Mouse (Mus musculus) midbrain, embryonic 11.5 days (tissue): ENCODE measurements around the gene Ppp2r1b. TPM values are rescaled to one million over a fixed set of nuclear protein-coding genes. Genes with fewer than 3 reads are reported as not detected.

Experiments
- ATAC-seq: fragments of 200-750 bp; cut with Nextera tagmentation; 2 replicates; pipeline ENCODE4 v1.8.0; 2017; ENCODE audit warnings: moderate TSS enrichment, moderate library complexity; ENCODE audit not compliant: low FRiP score
- DNase-seq: peaks from one replicate; pipeline ENCODE4 v3.0.0; 2015; ENCODE audit warnings: low spot score; ENCODE audit errors: missing footprints
- H3K27ac ChIP-seq: fragments of 300-500 bp; sonication (generic); 2 replicates; pipeline ENCODE4 v1.5.1; 2014; ENCODE audit warnings: low read depth, low read length
- H3K27me3 ChIP-seq: fragments of 300-500 bp; sonication (generic); 2 replicates; pipeline ENCODE4 v1.6.1; 2014; ENCODE audit warnings: mild to moderate bottlenecking, low read length, moderate library complexity, mixed read lengths; ENCODE audit not compliant: control insufficient read depth, insufficient read depth
- H3K36me3 ChIP-seq: fragments of 300-500 bp; sonication (generic); 2 replicates; pipeline ENCODE4 v1.6.1; 2014; ENCODE audit warnings: mild to moderate bottlenecking, low read length, moderate library complexity, mixed read lengths; ENCODE audit not compliant: control insufficient read depth, insufficient read depth
- H3K4me1 ChIP-seq: fragments of 300-500 bp; sonication (generic); 2 replicates; pipeline ENCODE4 v1.6.1; 2014; ENCODE audit warnings: low read length; ENCODE audit not compliant: control insufficient read depth, insufficient read depth
- H3K4me2 ChIP-seq: fragments of 300-500 bp; sonication (generic); 2 replicates; pipeline ENCODE4 v1.6.1; 2014; ENCODE audit warnings: mild to moderate bottlenecking, moderate library complexity
- H3K4me3 ChIP-seq: fragments of 300-500 bp; sonication (generic); 2 replicates; pipeline ENCODE4 v1.5.1; 2014; ENCODE audit warnings: low read depth, low read length
- H3K9ac ChIP-seq: fragments of 300-500 bp; sonication (generic); 2 replicates; pipeline ENCODE4 v1.6.1; 2014; ENCODE audit warnings: low read length
- H3K9me3 ChIP-seq: fragments of 300-500 bp; sonication (generic); 2 replicates; pipeline ENCODE4 v1.6.1; 2016; ENCODE audit warnings: low read length; ENCODE audit not compliant: control insufficient read depth
- WGBS: fragments of 180-500 bp; shearing (Covaris S2); extraction: QIAGEN DNeasy Blood & Tissue Kit; methylation state at CpG from one replicate; pipeline ENCODE4 v1.1.7; 2014; 5-methylcytosine and 5-hydroxymethylcytosine counted together
- polyA plus RNA-seq: library from polyadenylated mRNA; unstranded; fragments of >200 nt; fragmentation: Nextera tagmentation; extraction: Ambion mirVana; gene quantifications from 2 replicates; pipeline ENCODE4 v1.2.1, GENCODE M21; 2014

The Ppp2r1b gene
- polyA plus RNA-seq, 1 experiment from 2014 or later: 114 TPM

GRCm38 (mm10) chr9:50811746-50812145 lies 33.4 kb upstream of the Ppp2r1b start:
- Histone ChIP-seq H3K9me3 (no peaks in the 10 kb centered on the region), H3K4me1 (no peaks in the 10 kb centered on the region), H3K4me2 (no peak overlapping the region), H3K36me3 (peaks cover 2% of the 10 kb centered on the region; the same call in 1 of the 2 replicates), H3K27me3 (no peaks in the 10 kb centered on the region), H3K4me3 (no peak overlapping the region), H3K27ac (no peak overlapping the region), H3K9ac (no peak overlapping the region)
- DNase-seq (peak; percentile 17), ATAC-seq (no peak)
- WGBS: 88% methylated on average over 2 of the region's 2 CpGs

- peaks cover 2% of the 10 kb centered on the region; the same call in 1 of the 2 replicates for H3K36me3 ChIP-seq
- WGBS: 96% methylated on average over 5 of the region's 5 CpGs
- ATAC-seq (no peak), DNase-seq (no peak)
- no peak overlapping the region for H3K4me2 ChIP-seq
- no peaks in the 10 kb centered on the region for H3K9me3 ChIP-seq
- no peak overlapping the region for H3K9ac ChIP-seq
- no peak overlapping the region for H3K27ac ChIP-seq
- no peaks in the 10 kb centered on the region for H3K4me1 ChIP-seq
- H3K27me3 ChIP-seq: no peaks in the 10 kb centered on the region
- H3K4me3 ChIP-seq: no peak overlapping the region
Observed at GRCm38 (mm10) chr9:50813796-50814195, 31.3 kb upstream of the Ppp2r1b start.

- Histone ChIP-seq H3K9ac (no peak overlapping the region), H3K36me3 (peaks cover 2% of the 10 kb centered on the region; the same call in 1 of the 2 replicates), H3K4me1 (no peaks in the 10 kb centered on the region), H3K4me2 (no peak overlapping the region), H3K9me3 (no peaks in the 10 kb centered on the region), H3K27me3 (no peaks in the 10 kb centered on the region), H3K27ac (no peak overlapping the region), H3K4me3 (no peak overlapping the region)
- DNase-seq (no peak), ATAC-seq (no peak)
- 99% methylated on average over 4 of the region's 4 CpGs for WGBS
Observed at GRCm38 (mm10) chr9:50815666-50816065, 29.4 kb upstream of the Ppp2r1b start.

DNA sequence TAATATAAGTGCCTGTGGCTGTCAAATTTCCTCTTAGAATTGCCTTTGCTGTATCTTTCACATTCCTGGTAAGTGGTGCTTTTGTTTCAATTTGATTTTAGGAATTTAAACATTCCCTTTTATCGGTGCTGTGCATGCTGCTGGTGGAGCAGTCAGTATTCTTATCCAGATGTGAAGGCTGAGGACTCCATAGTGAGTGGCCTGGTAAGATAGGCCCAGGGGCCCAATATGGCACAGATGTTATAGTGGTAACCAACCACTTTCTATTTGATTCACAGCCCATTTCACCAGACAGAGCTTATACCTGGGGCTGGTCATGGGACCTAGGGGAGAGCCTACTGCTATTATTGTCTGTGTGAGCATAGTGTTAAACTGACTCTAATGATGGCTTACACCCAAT lies 28.6 kb upstream of the Ppp2r1b start:
- Histone ChIP-seq H3K36me3 (peaks cover 2% of the 10 kb centered on the region; the same call in 1 of the 2 replicates), H3K27me3 (no peaks in the 10 kb centered on the region), H3K4me2 (no peak overlapping the region), H3K4me1 (no peaks in the 10 kb centered on the region), H3K9ac (no peak overlapping the region), H3K4me3 (no peak overlapping the region), H3K27ac (no peak overlapping the region), H3K9me3 (no peaks in the 10 kb centered on the region)
- DNase-seq (no peak), ATAC-seq (no peak)
- WGBS: 93% methylated on average over 1 of the region's 1 CpGs

DNA sequence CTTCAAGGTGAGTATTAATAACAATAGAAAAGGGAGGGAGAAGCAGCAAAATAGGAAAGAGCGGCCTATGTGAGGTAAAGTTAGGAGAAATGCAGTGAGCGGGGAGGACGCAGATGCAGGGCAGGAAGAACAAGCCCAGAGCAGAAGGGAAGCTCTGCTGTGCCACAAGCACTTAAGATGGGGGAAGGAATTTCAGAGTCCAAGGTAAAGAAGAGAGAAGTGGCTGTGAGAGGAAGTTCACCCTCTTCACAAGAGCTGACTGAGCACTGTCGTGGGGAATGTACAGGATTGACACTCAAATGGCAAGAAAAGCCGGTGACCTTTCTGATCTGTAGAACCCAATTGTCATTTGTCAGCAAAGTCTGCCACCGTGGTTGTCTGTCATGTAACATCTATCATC lies 27.1 kb upstream of the Ppp2r1b start:
- H3K36me3 ChIP-seq: peaks cover 2% of the 10 kb centered on the region; the same call in 1 of the 2 replicates

DNA sequence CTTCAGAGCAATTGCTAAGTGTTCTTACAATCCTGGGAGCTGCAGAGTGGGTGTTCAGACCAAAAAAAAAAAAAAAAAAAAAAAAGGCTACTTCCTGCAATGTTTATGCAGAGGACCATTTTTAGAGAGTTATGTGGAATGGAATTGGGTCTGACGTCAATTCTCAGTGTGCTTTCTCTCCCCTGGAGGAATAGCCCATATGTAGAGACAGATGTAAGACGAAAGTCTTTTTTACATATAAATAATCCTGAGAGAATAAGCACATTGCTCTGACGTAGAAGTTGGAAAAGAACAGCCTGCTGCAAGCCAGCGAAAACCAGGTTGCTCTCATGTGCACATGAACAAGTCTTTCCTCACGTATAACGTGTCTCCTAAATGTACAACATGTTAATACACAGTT lies 25.4 kb upstream of the Ppp2r1b start:
- no peak for ATAC-seq
- Histone ChIP-seq H3K4me1 (no peaks in the 10 kb centered on the region), H3K27me3 (no peaks in the 10 kb centered on the region), H3K9me3 (no peaks in the 10 kb centered on the region), H3K4me2 (no peak overlapping the region), H3K4me3 (no peak overlapping the region), H3K36me3 (no peaks in the 10 kb centered on the region; the same call in 1 of the 2 replicates), H3K9ac (no peak overlapping the region), H3K27ac (no peak overlapping the region)
- DNase-seq: no peak
- WGBS: 93% methylated on average over 6 of the region's 6 CpGs

More for the DNA sequence above, 27.1 kb upstream of the Ppp2r1b start:
- Histone ChIP-seq H3K27me3 (no peaks in the 10 kb centered on the region), H3K27ac (no peak overlapping the region), H3K4me3 (no peak overlapping the region), H3K4me1 (no peaks in the 10 kb centered on the region), H3K9me3 (no peaks in the 10 kb centered on the region), H3K4me2 (no peak overlapping the region), H3K9ac (no peak overlapping the region)
- WGBS: 90% methylated on average over 6 of the region's 6 CpGs
- ATAC-seq (no peak), DNase-seq (no peak)

DNA sequence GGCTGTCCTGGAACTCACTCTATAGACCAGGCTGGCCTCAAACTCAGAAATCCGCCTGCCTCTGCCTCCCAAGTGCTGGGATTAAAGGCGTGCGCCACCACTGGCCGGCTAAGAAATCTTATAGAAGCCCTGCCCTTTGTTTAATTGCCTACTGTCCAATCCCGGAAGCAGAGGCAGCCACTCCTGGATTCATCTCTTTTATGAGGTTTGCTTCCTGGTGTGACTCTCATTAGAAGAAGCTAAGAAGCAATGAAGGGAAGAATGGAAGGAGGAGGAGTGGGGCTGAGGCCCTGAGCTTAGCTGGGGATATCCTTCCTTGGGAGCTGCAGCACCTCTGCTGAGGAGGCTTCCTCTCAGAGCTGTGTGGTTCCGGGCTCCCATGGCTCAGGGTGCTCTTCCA lies 23.4 kb upstream of the Ppp2r1b start:
- Histone ChIP-seq H3K4me2 (no peak overlapping the region), H3K36me3 (no peaks in the 10 kb centered on the region; the same call in 1 of the 2 replicates), H3K27me3 (no peaks in the 10 kb centered on the region), H3K9me3 (no peaks in the 10 kb centered on the region), H3K27ac (no peak overlapping the region), H3K4me1 (no peaks in the 10 kb centered on the region), H3K4me3 (no peak overlapping the region), H3K9ac (no peak overlapping the region)
- ATAC-seq: no peak
- DNase-seq: no peak
- 91% methylated on average over 5 of the region's 6 CpGs for WGBS

GRCm38 (mm10) chr9:50822216-50822615 lies 22.9 kb upstream of the Ppp2r1b start:
- Histone ChIP-seq H3K9ac (no peak overlapping the region), H3K36me3 (no peaks in the 10 kb centered on the region; the same call in 1 of the 2 replicates), H3K9me3 (no peaks in the 10 kb centered on the region), H3K27ac (no peak overlapping the region), H3K27me3 (no peaks in the 10 kb centered on the region), H3K4me3 (no peak overlapping the region), H3K4me1 (no peaks in the 10 kb centered on the region), H3K4me2 (no peak overlapping the region)
- ATAC-seq: no peak
- DNase-seq: no peak
- WGBS: 96% methylated on average over 5 of the region's 5 CpGs

GRCm38 (mm10) chr9:50823779-50824453 lies 21.2 kb upstream of the Ppp2r1b start:
- Histone ChIP-seq H3K27me3 (no peaks in the 10 kb centered on the region), H3K9ac (no peak overlapping the region), H3K4me2 (no peak overlapping the region), H3K36me3 (no peaks in the 10 kb centered on the region; the same call in 1 of the 2 replicates), H3K4me1 (no peaks in the 10 kb centered on the region), H3K27ac (no peak overlapping the region), H3K9me3 (no peaks in the 10 kb centered on the region), H3K4me3 (no peak overlapping the region)
- ATAC-seq (no peak), DNase-seq (no peak)
- 89% methylated on average over 11 of the region's 11 CpGs for WGBS
